Mouse (Mus musculus): ENCODE results near the gene Gm5737. TPM values are rescaled to one million over a fixed set of nuclear protein-coding genes. Genes with fewer than 3 reads are reported as not detected.
A peak's percentile ranks its signal among the peaks of the same experiment; 100 is the strongest.

Gm5737 gene
- polyA plus RNA-seq, 3 experiments from 2014 or later, result not detected

GRCm38 (mm10) chr7:120843037-120843621 is 31.0 kb downstream of the Gm5737 start:
- ATAC-seq, result peak; percentile 49

GRCm38 (mm10) chr7:120843852-120844435 is 31.8 kb downstream of the Gm5737 start:
- no peak for ATAC-seq

- ATAC-seq, result no peak
Measured at GRCm38 (mm10) chr7:120844689-120845088, 32.5 kb downstream of the Gm5737 start.

GRCm38 (mm10) chr7:120848831-120849512 is 36.8 kb downstream of the Gm5737 start:
- peak; percentile 33 for ATAC-seq

- no peak for ATAC-seq
Measured at GRCm38 (mm10) chr7:120850165-120850564, 38.0 kb downstream of the Gm5737 start.

GRCm38 (mm10) chr7:120859854-120860253 is 47.7 kb downstream of the Gm5737 start:
- no peak for ATAC-seq

- ATAC-seq, result peak; percentile 65
Measured at GRCm38 (mm10) chr7:120860799-120861487, 48.8 kb downstream of the Gm5737 start.

- no peak for ATAC-seq
Measured at GRCm38 (mm10) chr7:120861488-120862047, 49.4 kb downstream of the Gm5737 start.

- no peak for ATAC-seq
Measured at GRCm38 (mm10) chr7:120862196-120862595, 50.0 kb downstream of the Gm5737 start.

- ATAC-seq, result no peak
Measured at GRCm38 (mm10) chr7:120862626-120863025, 50.5 kb downstream of the Gm5737 start.

GRCm38 (mm10) chr7:120863476-120863875 is 51.3 kb downstream of the Gm5737 start:
- no peak for ATAC-seq

- ATAC-seq, result no peak
Measured at GRCm38 (mm10) chr7:120865100-120865499, 52.9 kb downstream of the Gm5737 start.

- ATAC-seq, result no peak
Measured at GRCm38 (mm10) chr7:120865832-120866231, 53.7 kb downstream of the Gm5737 start.

GRCm38 (mm10) chr7:120866684-120867083 is 54.5 kb downstream of the Gm5737 start:
- no peak for ATAC-seq

GRCm38 (mm10) chr7:120867720-120868119 is 55.6 kb downstream of the Gm5737 start:
- ATAC-seq, result no peak

- no peak for ATAC-seq
Measured at GRCm38 (mm10) chr7:120869883-120870282, 57.7 kb downstream of the Gm5737 start.

GRCm38 (mm10) chr7:120870431-120871008 is 58.4 kb downstream of the Gm5737 start:
- ATAC-seq, result no peak

- no peak for ATAC-seq
Measured at GRCm38 (mm10) chr7:120873083-120873482, 60.9 kb downstream of the Gm5737 start.

GRCm38 (mm10) chr7:120874021-120874420 is 61.9 kb downstream of the Gm5737 start:
- no peak for ATAC-seq

- no peak for ATAC-seq
Measured at GRCm38 (mm10) chr7:120874764-120875539, 62.8 kb downstream of the Gm5737 start.

GRCm38 (mm10) chr7:120875540-120876388 is 63.6 kb downstream of the Gm5737 start:
- no peak for ATAC-seq
